Mouse (Mus musculus) Patski (cell line): Measurements from ENCODE around the gene Hmgb2. TPM values are rescaled to one million over a fixed set of nuclear protein-coding genes. Genes with fewer than 3 reads are reported as not detected.

Source experiments
- ATAC-seq: fragments of 100-300 bp; one replicate; pipeline ENCODE4 v1.8.0; 2021
- CTCF ChIA-PET: fragments of 350-600 bp; sonication (Branson Sonifier 250); formaldehyde crosslinking; loops from one replicate; lab custom pipeline; 2022; ENCODE audit warnings: inconsistent platforms; lab: Charles Lee
- POLR2A ChIA-PET: fragments of 350-600 bp; sonication (Branson Sonifier 250); formaldehyde crosslinking; loops from one replicate; lab custom pipeline; 2022; ENCODE audit warnings: antibody characterized with exemption, inconsistent platforms; lab: Charles Lee
- DNase-seq: peaks from one replicate; pipeline ENCODE4 v3.0.0-alpha.2; 2011; ENCODE audit warnings: low read depth, low spot score
- H3K27me3 ChIP-seq: fragments of 371-371 bp; one replicate; pipeline ENCODE4 v1.5.1; 2021
- CTCF ChIP-seq: fragments of 100-300 bp; IDR thresholded peaks from one replicate; pipeline ENCODE4 v1.5.1; 2021
- in situ Hi-C: fragments of 300-500 bp; cut with MboI; formaldehyde crosslinking; loops from 3 replicates; pipeline ENCODE4 v1.11.1; 2018; ENCODE audit warnings: low pct_unique_long_range_greater_than_20kb, mixed read lengths
- polyA plus RNA-seq: library from polyadenylated mRNA; unstranded; gene quantifications from one replicate; pipeline ENCODE4 v1.2.3, GENCODE M21; 2021

Hmgb2 gene
- polyA plus RNA-seq, 1 experiment from 2014 or later = 65.4 TPM

- no peaks in the 10 kb centered on the region for H3K27me3 ChIP-seq
- TF ChIP-seq CTCF = peak; percentile 85
- peak; percentile 22 for DNase-seq
- ChIA-PET POLR2A (interaction anchor here (0.9 kb wide), 1 partner anchor 98 kb away, joined by 3 read pairs; no protein-coding TSS in a partner anchor), CTCF (interaction anchor here (0.7 to 4.2 kb wide), 17 partner anchors 8 to 826 kb away, joined by 3 to 28 read pairs (median 4); partner anchors contain the start of gene Sap30)
- ATAC-seq = peak; percentile 88
- in situ Hi-C loops = loop anchor here (5.0 to 10.0 kb wide), 4 partner anchors 99 to 856 kb away; no protein-coding TSS in a partner anchor
Observed at GRCm38 (mm10) chr8:57530666-57531349, 19.1 kb downstream of the Hmgb2 start.

GRCm38 (mm10) chr8:57532223-57532622 lies 20.5 kb downstream of the Hmgb2 start:
- DNase-seq = no peak
- in situ Hi-C loops = loop anchor here (5.0 to 10.0 kb wide), 4 partner anchors 100 to 857 kb away; no protein-coding TSS in a partner anchor

DNA sequence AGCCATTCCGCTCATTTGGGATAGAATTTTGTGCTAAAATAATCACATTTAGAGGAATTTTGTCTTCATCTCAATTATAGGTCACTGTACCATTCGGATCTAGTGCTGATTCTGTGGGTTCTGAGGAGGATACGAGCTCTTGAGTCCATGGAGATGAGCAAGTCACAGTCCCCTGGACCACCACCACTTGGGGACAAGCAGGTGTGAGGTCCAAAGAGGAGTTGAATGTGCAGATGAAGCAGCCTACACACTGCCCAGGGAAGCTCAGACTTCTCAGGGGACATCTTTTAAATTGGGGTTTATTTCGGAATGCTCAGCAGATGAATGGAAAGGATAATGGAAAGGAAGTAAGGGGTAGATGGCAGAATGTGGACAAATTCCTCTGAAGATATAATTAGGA lies 21.4 kb downstream of the Hmgb2 start:
- in situ Hi-C loops = loop anchor here (5.0 to 10.0 kb wide), 4 partner anchors 101 to 858 kb away; no protein-coding TSS in a partner anchor

More at GRCm38 (mm10) chr8:57532223-57532622, 20.5 kb downstream of the Hmgb2 start:
- POLR2A ChIA-PET = no interaction called here
- peak; percentile 63 for TF ChIP-seq CTCF
- CTCF ChIA-PET = interaction anchor here (0.6 to 4.2 kb wide), 14 partner anchors 8 to 268 kb away, joined by 3 to 28 read pairs (median 5); no protein-coding TSS in a partner anchor
- ATAC-seq = no peak
- no peaks in the 10 kb centered on the region for H3K27me3 ChIP-seq

DNA sequence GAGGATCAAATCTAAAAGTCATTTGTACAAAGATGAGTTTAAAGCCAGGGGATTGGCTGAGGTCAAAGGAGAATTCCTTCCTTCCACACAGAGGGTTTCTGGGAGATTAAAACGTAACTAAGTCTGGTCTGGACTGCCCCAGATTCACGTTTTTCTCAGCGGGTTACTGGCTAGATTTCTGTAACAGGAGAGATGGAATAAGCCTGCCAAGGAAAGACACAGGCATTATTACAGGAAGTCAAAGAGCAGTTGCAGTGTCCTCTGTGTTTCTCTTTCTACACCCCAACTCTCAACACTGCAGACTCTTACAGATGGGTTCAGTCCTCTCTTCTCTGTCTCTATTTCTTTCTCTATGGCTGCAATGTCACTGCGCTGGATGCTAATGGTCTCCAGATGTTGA lies 22.8 kb downstream of the Hmgb2 start:
- CTCF ChIA-PET = no interaction called here
- in situ Hi-C loops = loop anchor here (5.0 to 10.0 kb wide), 4 partner anchors 102 to 860 kb away; no protein-coding TSS in a partner anchor
- no peak for TF ChIP-seq CTCF
- POLR2A ChIA-PET = no interaction called here
- ATAC-seq = no peak
- H3K27me3 ChIP-seq = no peaks in the 10 kb centered on the region
- DNase-seq = no peak

More for the DNA sequence above, 21.4 kb downstream of the Hmgb2 start:
- ChIA-PET CTCF (interaction anchor here (1.3 to 4.2 kb wide), 5 partner anchors 9 to 267 kb away, joined by 4 to 28 read pairs (median 5); no protein-coding TSS in a partner anchor), POLR2A (no interaction called here)
- ATAC-seq (no peak), DNase-seq (no peak)
- H3K27me3 ChIP-seq = no peaks in the 10 kb centered on the region
- no peak for TF ChIP-seq CTCF

DNA sequence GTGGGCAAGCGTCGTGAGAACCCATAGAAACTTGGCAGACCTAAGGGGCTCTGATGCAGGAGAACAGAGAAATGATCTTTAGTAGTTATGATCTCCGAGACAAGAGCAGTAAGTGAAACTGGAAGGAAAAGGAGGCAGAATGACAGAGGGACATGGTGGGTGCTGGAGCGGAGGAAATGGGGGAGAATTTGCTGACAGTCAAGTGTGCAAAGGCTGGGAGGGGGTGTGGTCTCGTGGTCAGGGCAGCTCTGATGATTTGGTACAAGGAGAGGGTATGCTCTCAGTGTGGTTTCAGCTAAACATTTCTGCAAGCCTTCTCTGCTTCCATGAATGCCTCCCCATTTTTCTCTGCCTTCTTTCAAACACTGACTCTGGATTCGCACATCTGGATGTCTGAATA lies 24.5 kb downstream of the Hmgb2 start:
- no peak for TF ChIP-seq CTCF
- CTCF ChIA-PET = interaction anchor here (1.6 kb wide), 1 partner anchor 256 kb away, joined by 4 read pairs; no protein-coding TSS in a partner anchor
- in situ Hi-C loops = loop anchor here (10.0 kb wide), 1 partner anchor 861 kb away; no protein-coding TSS in a partner anchor
- no peak for DNase-seq
- POLR2A ChIA-PET = no interaction called here
- no peak for ATAC-seq
- no peaks in the 10 kb centered on the region for H3K27me3 ChIP-seq

- ATAC-seq = no peak
- H3K27me3 ChIP-seq = no peaks in the 10 kb centered on the region
- ChIA-PET POLR2A (no interaction called here), CTCF (interaction anchor here (1.0 to 7.0 kb wide), 6 partner anchors 36 to 263 kb away, joined by 3 to 47 read pairs (median 4); no protein-coding TSS in a partner anchor)
- in situ Hi-C loops = loop anchor here (10.0 kb wide), 1 partner anchor 864 kb away; no protein-coding TSS in a partner anchor
- TF ChIP-seq CTCF = no peak
- DNase-seq = no peak
Observed at GRCm38 (mm10) chr8:57538601-57539000, 26.9 kb downstream of the Hmgb2 start.

- in situ Hi-C loops = loop anchor here (5.0 kb wide), 1 partner anchor 257 kb away; no protein-coding TSS in a partner anchor
- ChIA-PET POLR2A (interaction anchor here (0.5 kb wide), 1 partner anchor 27 kb away, joined by 3 read pairs; no protein-coding TSS in a partner anchor), CTCF (interaction anchor here (0.6 to 7.0 kb wide), 14 partner anchors 8 to 261 kb away, joined by 3 to 47 read pairs (median 5); no protein-coding TSS in a partner anchor)
- DNase-seq = no peak
- H3K27me3 ChIP-seq = no peaks in the 10 kb centered on the region
- peak; percentile 87 for TF ChIP-seq CTCF
- ATAC-seq = peak; percentile 72
Observed at GRCm38 (mm10) chr8:57540110-57540838, 28.6 kb downstream of the Hmgb2 start.

- ChIA-PET POLR2A (no interaction called here), CTCF (interaction anchor here (1.0 to 7.0 kb wide), 13 partner anchors 8 to 261 kb away, joined by 3 to 47 read pairs (median 5); no protein-coding TSS in a partner anchor)
- in situ Hi-C loops = loop anchor here (5.0 kb wide), 1 partner anchor 256 kb away; no protein-coding TSS in a partner anchor
- no peak for TF ChIP-seq CTCF
- H3K27me3 ChIP-seq = no peaks in the 10 kb centered on the region
- ATAC-seq (no peak), DNase-seq (no peak)
Observed at GRCm38 (mm10) chr8:57540951-57541350, 29.2 kb downstream of the Hmgb2 start.

DNA sequence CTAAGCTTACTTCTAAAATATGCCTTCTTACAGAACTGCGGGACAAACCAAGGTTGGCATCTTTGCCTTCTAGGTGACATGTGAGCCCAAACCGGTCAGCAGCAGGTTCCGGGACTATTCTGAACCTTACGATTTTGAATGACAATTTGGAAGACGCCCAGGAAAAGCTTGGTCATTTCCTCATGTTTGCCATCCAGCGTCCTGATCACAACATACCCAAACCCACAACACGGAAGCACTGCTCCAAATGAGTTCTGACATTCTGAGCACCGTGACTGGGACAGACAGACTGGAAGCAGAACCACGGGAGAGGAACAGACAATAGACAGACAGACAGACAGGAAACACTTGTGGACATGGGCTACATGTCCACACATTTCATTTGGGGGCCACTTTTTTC lies 29.7 kb downstream of the Hmgb2 start:
- ChIA-PET CTCF (interaction anchor here (1.0 to 7.0 kb wide), 11 partner anchors 8 to 260 kb away, joined by 3 to 47 read pairs (median 4); no protein-coding TSS in a partner anchor), POLR2A (no interaction called here)
- no peak for ATAC-seq
- DNase-seq = no peak
- in situ Hi-C loops = loop anchor here (5.0 kb wide), 1 partner anchor 256 kb away; no protein-coding TSS in a partner anchor
- no peak for TF ChIP-seq CTCF
- H3K27me3 ChIP-seq = no peaks in the 10 kb centered on the region
